Mouse (Mus musculus) thymus, postnatal 4 days (tissue): ENCODE results near the gene Msi1.

Experiments
- DNase-seq: peaks from one replicate; pipeline ENCODE4 v3.0.0; 2021

Msi1 gene

GRCm38 (mm10) chr5:115429359-115430186 lies at the start of gene Msi1:
Gene Msi1, plus strand, starts transcription at chr5:115429599.
- peak; percentile 26 for DNase-seq

GRCm38 (mm10) chr5:115391935-115392334 lies 37.5 kb upstream of the Msi1 start:
- DNase-seq = no peak

GRCm38 (mm10) chr5:115392969-115393368 lies 36.4 kb upstream of the Msi1 start:
- no peak for DNase-seq

- no peak for DNase-seq
These were observed 35.2 kb upstream of the Msi1 start for GRCm38 (mm10) chr5:115394223-115394622.

- DNase-seq = no peak
These were observed 34.6 kb upstream of the Msi1 start for GRCm38 (mm10) chr5:115394836-115395235.

GRCm38 (mm10) chr5:115396654-115397053 lies 32.7 kb upstream of the Msi1 start:
- DNase-seq = no peak

GRCm38 (mm10) chr5:115397839-115398780 lies 31.3 kb upstream of the Msi1 start:
- DNase-seq = no peak

- DNase-seq = no peak
These were observed 27.3 kb upstream of the Msi1 start for GRCm38 (mm10) chr5:115402063-115402462.

GRCm38 (mm10) chr5:115403436-115404140 lies 25.8 kb upstream of the Msi1 start:
- no peak for DNase-seq

GRCm38 (mm10) chr5:115404241-115404794 lies 25.1 kb upstream of the Msi1 start:
- no peak for DNase-seq

GRCm38 (mm10) chr5:115405205-115405604 lies 24.2 kb upstream of the Msi1 start:
- DNase-seq = no peak

GRCm38 (mm10) chr5:115408110-115408509 lies 21.3 kb upstream of the Msi1 start:
- no peak for DNase-seq

- peak; percentile 69 for DNase-seq
These were observed 14.0 kb upstream of the Msi1 start for GRCm38 (mm10) chr5:115415111-115416085.

- no peak for DNase-seq
These were observed 504 bp upstream of the Msi1 start for GRCm38 (mm10) chr5:115428831-115429358.

- DNase-seq = no peak
These were observed 975 bp downstream of the Msi1 start for GRCm38 (mm10) chr5:115430187-115430960.

- DNase-seq = no peak
These were observed 1.9 kb downstream of the Msi1 start for GRCm38 (mm10) chr5:115431061-115431897.

GRCm38 (mm10) chr5:115431898-115432259 lies 2.5 kb downstream of the Msi1 start:
- no peak for DNase-seq

GRCm38 (mm10) chr5:115432395-115432794 lies 3.0 kb downstream of the Msi1 start:
- no peak for DNase-seq

- DNase-seq = no peak
These were observed 3.8 kb downstream of the Msi1 start for GRCm38 (mm10) chr5:115433191-115433590.
